Mouse (Mus musculus) spleen, adult 2 months (tissue): ENCODE measurements around the gene Olfr62. TPM values are rescaled to one million over a fixed set of nuclear protein-coding genes. Genes with fewer than 3 reads are reported as not detected.

ENCODE experiments used
- DNase-seq, 2 experiments: peaks; one replicate each; pipeline versions ENCODE4 v3.0.0 to v3.0.0-alpha.2; 2012 to 2021; ENCODE audit warnings: low spot score in 2 of 2, low read depth in 1 of 2
- H3K27ac ChIP-seq: fragments of 200-500 bp; 2 replicates; pipeline ENCODE4 v1.5.1; 2012; ENCODE audit warnings: low read length, inconsistent platforms; ENCODE audit not compliant: insufficient read depth
- H3K27me3 ChIP-seq: fragments of 200-500 bp; 2 replicates; pipeline ENCODE4 v1.6.1; 2012; ENCODE audit warnings: mild to moderate bottlenecking, moderate library complexity, low read length, inconsistent platforms; ENCODE audit not compliant: control insufficient read depth, insufficient read depth
- H3K36me3 ChIP-seq: fragments of 200-500 bp; 2 replicates; pipeline ENCODE4 v1.6.1; 2012; ENCODE audit warnings: mild to moderate bottlenecking, low read length, inconsistent platforms; ENCODE audit not compliant: control insufficient read depth, insufficient read depth
- H3K4me1 ChIP-seq: fragments of 200-500 bp; 2 replicates; pipeline ENCODE4 v1.6.1; 2011; ENCODE audit warnings: inconsistent platforms; ENCODE audit not compliant: control insufficient read depth, insufficient read depth, insufficient read length
- H3K4me3 ChIP-seq: fragments of 200-500 bp; 2 replicates; pipeline ENCODE4 v1.5.1; 2011; ENCODE audit warnings: mild to moderate bottlenecking, inconsistent platforms; ENCODE audit not compliant: insufficient read depth, insufficient read length; ENCODE audit errors: extremely low read depth
- CTCF ChIP-seq: fragments of 200-500 bp; IDR thresholded peaks from 2 replicates; pipeline ENCODE4 v1.5.1; 2011; ENCODE audit warnings: mild to moderate bottlenecking, inconsistent platforms; ENCODE audit not compliant: insufficient read depth, insufficient read length, insufficient replicate concordance; ENCODE audit errors: extremely low read depth
- POLR2A ChIP-seq: fragments of 200-500 bp; IDR thresholded peaks from 2 replicates; pipeline ENCODE4 v1.6.1; 2011; ENCODE audit warnings: low read depth, low read length, inconsistent platforms
- WGBS: fragments of 180-500 bp; shearing (Covaris S2); methylation state at CpG from one replicate; pipeline ENCODE4 v1.1.7; 2018; 5-methylcytosine and 5-hydroxymethylcytosine counted together
- polyA plus RNA-seq: library from polyadenylated mRNA; depleted of rRNA; stranded (reverse); fragments of >200 nt; gene quantifications from 2 replicates; pipeline ENCODE4 v1.2.3, GENCODE M21; 2012; rRNA removed

Olfr62 gene
- polyA plus RNA-seq, 1 experiment = not detected

DNA sequence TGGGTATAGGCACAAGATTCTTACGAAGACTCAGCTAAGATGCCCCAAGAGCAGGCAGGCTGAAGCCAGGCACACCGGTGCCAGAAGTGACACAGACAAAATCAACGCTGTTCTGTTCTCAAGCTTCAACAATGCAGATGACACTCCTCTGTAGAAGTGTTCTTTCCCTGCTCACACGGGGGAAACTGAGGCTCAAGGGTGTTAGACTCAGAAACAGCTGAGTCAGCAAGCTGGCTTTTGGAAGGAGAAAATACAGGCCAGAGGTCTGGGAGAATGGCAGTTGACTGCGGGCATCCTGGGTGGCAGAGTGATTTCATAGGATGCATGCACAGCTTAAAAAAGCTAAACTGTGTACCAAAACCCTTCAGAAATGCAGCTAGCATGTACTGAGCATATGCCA, 49.3 kb downstream of the Olfr62 start:
- DNase-seq = no peak
- no peak for TF ChIP-seq CTCF
- no peak for TF ChIP-seq POLR2A
- no peaks in the 10 kb centered on the region for H3K36me3 ChIP-seq
- H3K4me3 ChIP-seq = no peak overlapping the region
- H3K27me3 ChIP-seq = no peaks in the 10 kb centered on the region
- H3K4me1 ChIP-seq = no peaks in the 10 kb centered on the region
- H3K27ac ChIP-seq = no peak overlapping the region
- WGBS = 83% methylated on average over 5 of the region's 5 CpGs

DNA sequence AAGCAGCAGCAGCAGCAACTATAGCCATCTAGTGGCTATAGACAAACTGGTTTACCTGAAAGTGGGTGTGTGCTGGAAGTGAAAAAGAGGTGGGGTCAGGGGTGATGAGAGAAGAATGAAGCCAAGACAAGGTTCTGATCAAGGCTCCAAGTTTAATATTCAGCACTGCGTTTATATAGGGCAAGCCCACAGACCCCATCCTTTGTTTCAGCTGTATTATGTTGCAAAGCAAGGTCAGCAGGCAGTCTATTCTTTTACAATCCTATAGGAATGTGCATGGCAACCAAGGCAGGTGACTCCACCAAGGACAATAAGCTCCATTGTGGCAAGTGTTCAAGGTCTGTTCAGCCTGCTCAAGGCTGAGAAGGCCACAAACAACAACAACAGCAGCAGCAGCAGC, 52.9 kb downstream of the Olfr62 start:
- WGBS = 71% methylated on average over 1 of the region's 1 CpGs
- TF ChIP-seq CTCF = no peak
- no peak for TF ChIP-seq POLR2A
- Histone ChIP-seq H3K36me3 (no peaks in the 10 kb centered on the region), H3K4me3 (no peak overlapping the region), H3K27ac (no peak overlapping the region), H3K4me1 (no peaks in the 10 kb centered on the region), H3K27me3 (no peaks in the 10 kb centered on the region)
- DNase-seq = no peak

Other genes starting within 250 kb of the Olfr62 start
- gene Szt2, start 249.7 kb upstream of the Olfr62 start, polyA plus RNA-seq = 47.0 and 48.1 TPM in 2 replicates
- 18.1 and 21.8 TPM in 2 replicates for gene Med8, start 249.6 kb upstream of the Olfr62 start, polyA plus RNA-seq
- 105 and 130 TPM in 2 replicates for gene Elovl1, start 230.9 kb upstream of the Olfr62 start, polyA plus RNA-seq
- 24.0 and 32.3 TPM in 2 replicates for gene Cdc20, start 221.6 kb upstream of the Olfr62 start, polyA plus RNA-seq
- gene Mpl, start 201.4 kb upstream of the Olfr62 start, polyA plus RNA-seq = 10.2 and 10.4 TPM in 2 replicates
- gene Tie1, start 168.9 kb upstream of the Olfr62 start, polyA plus RNA-seq = 28.3 and 31.8 TPM in 2 replicates
- 1.5 and 1.7 TPM in 2 replicates for gene 2610528J11Rik, start 132.0 kb upstream of the Olfr62 start, polyA plus RNA-seq
- gene Tmem125, start 114.9 kb upstream of the Olfr62 start, polyA plus RNA-seq = 0.54 and 0.79 TPM in 2 replicates
- not detected in 2 replicates for gene Cfap57, start 38.2 kb upstream of the Olfr62 start, polyA plus RNA-seq
- 17.5 and 18.5 TPM in 2 replicates for gene Ebna1bp2, start 38.2 kb upstream of the Olfr62 start, polyA plus RNA-seq
- 0.18 TPM in 1 of 2 replicates, not detected in the other for gene Olfr1342, start 33.8 kb downstream of the Olfr62 start, polyA plus RNA-seq
- not detected in 2 replicates for gene Olfr1341, start 44.6 kb downstream of the Olfr62 start, polyA plus RNA-seq
- not detected in 2 replicates for gene Olfr1340, start 61.2 kb downstream of the Olfr62 start, polyA plus RNA-seq
- not detected in 2 replicates for gene Olfr1339, start 73.2 kb downstream of the Olfr62 start, polyA plus RNA-seq
- gene Olfr1338, start 99.8 kb downstream of the Olfr62 start, polyA plus RNA-seq = not detected in 2 replicates
- gene Olfr1337, start 123.6 kb downstream of the Olfr62 start, polyA plus RNA-seq = not detected in 2 replicates
- not detected in 2 replicates for gene Olfr1335, start 151.0 kb downstream of the Olfr62 start, polyA plus RNA-seq
- gene Olfr1333, start 177.3 kb downstream of the Olfr62 start, polyA plus RNA-seq = not detected in 2 replicates
- gene Olfr1331, start 205.7 kb downstream of the Olfr62 start, polyA plus RNA-seq = not detected in 2 replicates
- gene Olfr1330, start 229.6 kb downstream of the Olfr62 start, polyA plus RNA-seq = not detected in 2 replicates